Mouse (Mus musculus): ENCODE results near the gene Stx8.

Stx8 gene

GRCm38 (mm10) chr11:68200500-68200899 lies 234.5 kb downstream of the Stx8 start:
- no peak for DNase-seq (ENCODE audit: low spot score)

GRCm38 (mm10) chr11:68201063-68201462 lies 235.1 kb downstream of the Stx8 start:
- DNase-seq (ENCODE audit: low spot score) = no peak

- DNase-seq (ENCODE audit: low spot score) = no peak
Measured at GRCm38 (mm10) chr11:68201811-68202459, 235.9 kb downstream of the Stx8 start.

- no peak for DNase-seq (ENCODE audit: low spot score)
Measured at GRCm38 (mm10) chr11:68202561-68202960, 236.6 kb downstream of the Stx8 start.

GRCm38 (mm10) chr11:68203658-68204315 lies 237.8 kb downstream of the Stx8 start:
- no peak for DNase-seq (ENCODE audit: low spot score)

GRCm38 (mm10) chr11:68204407-68204806 lies 238.4 kb downstream of the Stx8 start:
- no peak for DNase-seq (ENCODE audit: low spot score)

GRCm38 (mm10) chr11:68205572-68206229 lies 239.7 kb downstream of the Stx8 start:
- no peak for DNase-seq (ENCODE audit: low spot score)

- DNase-seq (ENCODE audit: low spot score) = no peak
Measured at GRCm38 (mm10) chr11:68208023-68208422, 242.0 kb downstream of the Stx8 start.

GRCm38 (mm10) chr11:68208582-68208981 lies 242.6 kb downstream of the Stx8 start:
- no peak for DNase-seq (ENCODE audit: low spot score)

- DNase-seq (ENCODE audit: low spot score) = no peak
Measured at GRCm38 (mm10) chr11:68209506-68209905, 243.5 kb downstream of the Stx8 start.

- no peak for DNase-seq (ENCODE audit: low spot score)
Measured at GRCm38 (mm10) chr11:68210714-68211113, 244.7 kb downstream of the Stx8 start.

GRCm38 (mm10) chr11:68211924-68212578 lies 246.1 kb downstream of the Stx8 start:
- DNase-seq (ENCODE audit: low spot score) = no peak

- DNase-seq (ENCODE audit: low spot score) = no peak
Measured at GRCm38 (mm10) chr11:68213896-68214295, 247.9 kb downstream of the Stx8 start.

GRCm38 (mm10) chr11:68214496-68215205 lies 248.7 kb downstream of the Stx8 start:
- DNase-seq (ENCODE audit: low spot score) = no peak

- no peak for DNase-seq (ENCODE audit: low spot score)
Measured at GRCm38 (mm10) chr11:68215206-68215912, 249.4 kb downstream of the Stx8 start.

GRCm38 (mm10) chr11:68216041-68216440 lies 250.0 kb downstream of the Stx8 start:
- no peak for DNase-seq (ENCODE audit: low spot score)

- no peak for DNase-seq (ENCODE audit: low spot score)
Measured at GRCm38 (mm10) chr11:68220733-68221132, 254.7 kb downstream of the Stx8 start.

- no peak for DNase-seq (ENCODE audit: low spot score)
Measured at GRCm38 (mm10) chr11:68222209-68222608, 256.2 kb downstream of the Stx8 start.

GRCm38 (mm10) chr11:68223143-68223542 lies 257.1 kb downstream of the Stx8 start:
- no peak for DNase-seq (ENCODE audit: low spot score)

- DNase-seq (ENCODE audit: low spot score) = no peak
Measured at GRCm38 (mm10) chr11:68226654-68227057, 260.7 kb downstream of the Stx8 start.

- no peak for DNase-seq (ENCODE audit: low spot score)
Measured at GRCm38 (mm10) chr11:68227837-68228236, 261.8 kb downstream of the Stx8 start.
